Mouse (Mus musculus): ENCODE measurements at regions not wholly inside any gene's neighbourhood (a gene's known extent, or its start where the extent isn't known, plus 50 kb on each side); places are given as distances from the start of the nearest gene placed in this dataset.

DNA sequence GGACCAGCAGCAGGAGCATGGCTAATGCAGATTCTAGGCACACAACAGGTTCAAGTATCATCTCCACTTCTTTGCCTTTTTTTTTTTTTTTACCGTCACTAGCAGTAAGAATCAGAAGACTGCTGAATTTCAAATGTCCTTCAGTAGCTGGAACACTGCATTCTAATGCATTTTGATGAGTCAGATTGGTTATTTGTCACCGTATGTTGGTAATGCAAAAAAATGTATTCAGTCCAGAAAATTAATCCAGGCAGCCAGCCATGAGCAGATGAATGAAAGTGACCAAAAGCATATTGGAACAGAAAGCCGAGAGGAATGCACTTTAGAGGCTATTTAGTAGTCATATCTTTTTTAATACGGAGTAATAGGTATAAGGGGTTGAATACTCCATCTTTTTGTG lies 322.4 kb upstream of the Pard3b start:
- DNase-seq (ENCODE audit: low read depth, low spot score): no peak

GRCm38 (mm10) chr1:61316736-61317135 lies 321.9 kb upstream of the Pard3b start:
- no peak for DNase-seq (ENCODE audit: low read depth, low spot score)

- DNase-seq (ENCODE audit: low read depth, low spot score): no peak
These were observed 320.6 kb upstream of the Pard3b start for GRCm38 (mm10) chr1:61318042-61318441.

- DNase-seq (ENCODE audit: low read depth, low spot score): no peak
These were observed 317.0 kb upstream of the Pard3b start for GRCm38 (mm10) chr1:61321513-61322145.

DNA sequence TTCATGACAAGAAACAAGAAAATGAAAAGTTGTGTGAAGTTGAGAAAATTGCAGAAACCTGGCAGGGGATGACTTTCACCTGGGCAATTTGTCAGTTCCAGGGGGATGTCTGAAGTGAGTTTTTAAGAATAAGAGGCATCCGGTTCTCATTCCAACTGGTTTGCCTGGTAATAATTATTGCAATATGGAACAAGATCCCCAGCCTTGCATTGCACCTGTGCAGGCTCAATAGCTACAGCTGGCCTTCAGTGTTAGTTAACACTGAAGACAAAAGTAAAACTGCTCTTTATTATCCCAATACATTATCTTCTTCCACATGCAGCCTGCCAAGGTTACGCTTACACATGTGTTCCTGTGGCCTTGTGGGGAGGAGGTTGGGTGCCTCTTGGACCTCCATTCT lies 307.2 kb upstream of the Pard3b start:
- DNase-seq (ENCODE audit: low read depth, low spot score): no peak

GRCm38 (mm10) chr1:61331906-61332305 lies 306.7 kb upstream of the Pard3b start:
- DNase-seq (ENCODE audit: low read depth, low spot score): no peak

DNA sequence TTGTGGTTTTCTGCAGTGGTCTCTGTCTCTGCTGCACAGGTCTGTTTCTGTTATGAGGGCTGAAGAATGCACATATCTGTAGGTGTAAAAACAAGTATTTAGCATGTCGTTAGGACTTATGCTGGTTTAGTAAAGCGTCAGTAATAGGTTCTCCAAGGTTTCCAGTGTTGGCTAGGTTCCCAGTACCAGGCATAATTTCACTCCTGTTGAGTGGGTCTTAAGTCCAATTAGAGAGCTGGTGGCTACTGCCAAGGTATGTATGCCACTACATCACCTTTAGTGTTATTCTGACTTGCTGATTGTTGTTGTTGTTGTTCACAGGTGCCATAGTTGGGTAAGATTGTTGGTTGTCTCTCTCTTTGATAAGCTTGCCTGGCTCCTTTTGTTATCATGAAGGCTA lies 302.3 kb upstream of the Pard3b start:
- no peak for DNase-seq (ENCODE audit: low read depth, low spot score)

- DNase-seq (ENCODE audit: low read depth, low spot score): no peak
These were observed 285.7 kb upstream of the Pard3b start for GRCm38 (mm10) chr1:61352921-61353320.

- no peak for DNase-seq (ENCODE audit: low read depth, low spot score)
These were observed 285.1 kb upstream of the Pard3b start for GRCm38 (mm10) chr1:61353481-61353880.

DNA sequence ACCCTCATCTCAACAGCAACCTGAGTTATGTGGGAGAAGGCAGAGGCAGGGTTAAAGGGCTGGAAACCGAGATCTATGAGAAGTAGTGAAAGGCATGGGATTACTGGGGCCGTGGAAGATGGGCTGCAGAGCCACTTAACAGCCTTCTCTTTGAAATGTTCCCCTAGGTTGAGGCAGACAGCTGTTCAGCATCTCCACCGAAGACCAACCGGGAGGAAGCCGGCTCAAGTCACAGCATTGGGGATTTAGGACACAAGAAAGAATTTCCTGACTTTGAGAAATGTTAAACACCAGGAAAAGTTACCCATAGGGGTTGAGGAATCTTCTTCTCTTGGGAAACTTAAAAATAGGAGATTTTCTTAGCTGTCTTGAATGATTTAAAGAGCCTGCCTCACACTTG lies 283.4 kb upstream of the Pard3b start:
- no peak for DNase-seq (ENCODE audit: low read depth, low spot score)

GRCm38 (mm10) chr1:61359011-61359930 lies 279.4 kb upstream of the Pard3b start:
- no peak for DNase-seq (ENCODE audit: low read depth, low spot score)

DNA sequence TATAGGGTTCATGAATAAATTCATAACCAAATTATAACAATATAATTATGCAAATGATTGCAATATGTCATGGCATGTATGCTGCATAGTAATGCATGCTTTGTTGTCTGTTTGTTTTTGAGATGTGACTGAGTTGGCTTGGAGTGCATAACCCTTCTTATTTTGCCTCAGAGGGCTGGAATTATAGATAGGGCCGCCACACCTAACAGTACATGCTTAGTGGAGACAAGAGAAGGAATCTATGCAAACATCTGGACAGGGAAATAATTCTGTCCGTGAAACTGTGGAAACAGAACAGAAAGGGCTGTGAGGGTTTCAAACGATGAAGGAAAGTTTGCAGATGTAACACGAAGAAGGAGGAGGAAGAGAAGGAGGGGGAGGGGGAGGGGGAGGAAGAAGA lies 266.0 kb upstream of the Pard3b start:
- no peak for DNase-seq (ENCODE audit: low read depth, low spot score)

GRCm38 (mm10) chr1:61373661-61374491 lies 264.7 kb upstream of the Pard3b start:
- no peak for DNase-seq (ENCODE audit: low read depth, low spot score)

DNA sequence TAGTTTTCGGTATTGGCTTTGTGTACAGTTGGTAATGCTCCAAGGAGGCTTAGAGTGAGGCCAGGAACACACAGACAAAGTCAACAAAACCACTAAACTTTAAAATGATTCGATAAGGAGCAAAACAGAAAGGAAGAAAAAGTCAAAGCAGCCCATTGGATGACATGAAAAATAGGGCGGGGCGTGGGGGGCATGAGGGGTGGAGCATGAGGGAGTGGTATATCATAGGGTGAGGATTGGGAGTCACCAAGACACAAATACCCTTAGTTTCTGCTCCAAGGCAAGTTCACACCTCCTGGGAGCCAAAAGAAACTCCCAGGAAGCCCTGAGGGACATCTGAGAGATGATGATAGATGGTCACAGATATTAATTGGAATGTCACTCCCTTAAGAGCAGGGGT lies 262.2 kb upstream of the Pard3b start:
- no peak for DNase-seq (ENCODE audit: low read depth, low spot score)

DNA sequence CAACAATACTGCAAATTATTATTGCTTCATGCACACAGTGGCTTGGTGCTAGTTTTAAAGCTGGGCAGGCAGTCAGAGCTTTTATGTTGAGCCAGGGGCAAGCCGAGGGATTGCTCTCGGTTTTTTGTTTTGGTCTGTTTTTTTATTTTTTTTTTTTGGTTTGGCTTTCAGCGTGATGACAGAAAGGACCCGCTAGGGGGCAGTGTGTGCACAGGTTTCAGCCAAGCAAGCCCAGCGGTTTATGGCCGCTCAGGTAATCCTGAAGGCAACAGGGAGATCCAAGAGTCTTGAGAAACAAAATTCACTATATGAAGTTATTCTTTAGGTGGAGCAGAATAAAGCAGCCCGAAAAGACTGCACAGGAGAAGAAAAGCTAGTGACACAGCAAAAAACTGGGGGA lies 261.6 kb upstream of the Pard3b start:
- no peak for DNase-seq (ENCODE audit: low read depth, low spot score)

DNA sequence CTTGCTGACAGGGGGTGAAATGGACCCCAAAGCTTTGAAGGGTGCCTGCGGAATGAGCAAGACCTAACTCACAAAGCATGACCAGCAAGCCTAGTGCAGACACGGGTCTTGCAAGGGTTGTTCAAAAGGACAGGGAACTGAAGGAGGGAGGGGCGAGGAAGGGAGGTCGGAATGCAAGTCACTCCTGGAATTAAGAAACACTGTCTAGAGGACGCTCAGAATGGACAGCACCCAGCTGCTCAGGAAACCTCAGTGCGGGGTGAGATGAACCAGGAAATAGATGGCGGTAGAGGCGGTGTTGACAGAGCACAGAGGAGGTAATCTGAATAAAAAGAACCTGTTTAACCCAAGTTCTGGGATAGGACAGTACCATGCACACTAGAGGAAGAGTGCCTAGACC lies 260.4 kb upstream of the Pard3b start:
- DNase-seq (ENCODE audit: low read depth, low spot score): no peak

DNA sequence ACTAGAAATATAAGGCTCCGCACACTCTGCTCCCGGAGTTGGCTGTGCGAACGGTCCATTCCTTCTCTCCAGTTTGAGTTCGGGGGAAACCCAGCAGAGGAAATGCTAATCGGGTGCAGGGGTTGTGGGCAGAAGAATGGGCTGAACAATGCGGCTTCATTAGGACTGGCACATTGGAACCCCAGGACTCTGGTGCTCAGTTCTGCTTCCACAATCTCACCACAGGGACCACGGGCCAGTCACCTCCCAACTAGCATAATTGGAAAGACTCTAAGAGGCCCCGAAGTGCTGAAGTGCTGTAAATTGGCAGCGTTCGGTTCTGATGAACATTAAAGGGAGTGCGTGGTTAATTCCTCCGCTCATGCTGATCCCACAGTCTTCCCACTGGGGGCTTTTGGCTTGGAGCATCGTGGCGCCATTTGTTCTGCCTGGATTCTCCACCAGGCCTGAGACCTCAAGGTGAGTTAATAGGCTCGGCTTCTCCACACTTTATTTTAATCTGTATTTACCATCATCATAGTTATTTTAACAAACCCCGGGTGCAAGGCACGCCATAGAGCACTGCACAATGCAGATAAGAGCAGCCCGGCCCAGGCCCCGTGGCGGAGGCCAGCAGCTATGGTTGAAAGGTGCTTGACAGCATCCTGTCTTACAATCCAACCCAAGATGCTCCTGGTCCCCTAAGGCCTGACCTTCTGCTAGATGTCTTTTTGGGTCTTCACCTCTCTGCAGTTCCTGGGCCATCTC lies 258.7 kb upstream of the Pard3b start:
- DNase-seq (ENCODE audit: low read depth, low spot score): no peak

- DNase-seq (ENCODE audit: low read depth, low spot score): no peak
These were observed 251.0 kb upstream of the Pard3b start for GRCm38 (mm10) chr1:61387587-61387986.

GRCm38 (mm10) chr1:61397796-61398195 lies 240.8 kb upstream of the Pard3b start:
- no peak for DNase-seq (ENCODE audit: low read depth, low spot score)

DNA sequence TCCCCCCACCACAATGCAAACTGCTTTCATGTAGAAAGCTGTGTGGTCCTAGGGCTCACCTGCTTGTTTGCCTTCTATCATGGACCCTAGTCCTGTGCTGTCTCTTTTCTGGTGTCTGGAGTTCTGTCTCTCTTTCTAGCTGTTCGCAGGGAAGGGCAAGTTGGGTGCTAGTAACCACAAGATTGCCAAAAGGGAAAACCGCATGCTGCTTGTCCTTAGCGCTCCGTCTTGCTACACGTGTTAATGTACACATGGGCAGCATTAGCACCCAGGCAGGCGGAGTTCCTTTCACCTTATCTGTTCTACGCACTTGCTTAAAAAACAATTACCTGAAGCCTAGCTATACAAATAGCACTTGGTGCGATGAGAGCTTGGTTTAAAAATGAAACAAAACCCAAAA lies 236.3 kb upstream of the Pard3b start:
- DNase-seq (ENCODE audit: low read depth, low spot score): no peak

- DNase-seq (ENCODE audit: low read depth, low spot score): no peak
These were observed 231.4 kb upstream of the Pard3b start for GRCm38 (mm10) chr1:61407201-61407600.

DNA sequence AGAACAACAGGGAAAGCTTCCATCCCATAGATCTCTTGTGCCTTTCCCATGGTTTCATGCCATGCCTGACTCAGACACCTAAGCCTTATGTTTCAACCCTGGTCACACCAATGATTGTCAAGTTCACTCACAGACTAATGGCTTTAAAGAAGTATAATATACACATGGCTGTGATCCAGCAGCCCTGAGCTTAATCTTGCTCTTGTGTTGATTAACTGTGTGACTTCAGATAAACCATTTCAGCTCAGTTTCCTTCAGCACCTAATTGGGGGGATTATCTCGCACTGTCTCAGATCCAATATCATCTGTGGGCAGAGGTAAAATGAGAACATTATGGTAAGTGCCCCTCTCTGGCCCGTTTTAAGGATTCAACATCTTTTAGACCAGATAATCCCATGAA lies 223.9 kb upstream of the Pard3b start:
- DNase-seq (ENCODE audit: low read depth, low spot score): no peak

Measured in c-Kit-negative CD71-positive TER-119-positive erythroid progenitor cells, embryonic 14.5 days (primary cell).